Mouse (Mus musculus) liver, embryonic 14.5 days (tissue): ENCODE measurements around the gene Cd109. TPM values are rescaled to one million over a fixed set of nuclear protein-coding genes. Genes with fewer than 3 reads are reported as not detected.

Experiments used
- ATAC-seq: fragments of 200-750 bp; cut with Nextera tagmentation; 2 replicates; pipeline ENCODE4 v1.8.0; 2017; ENCODE audit warnings: moderate number of reproducible peaks, mild to moderate bottlenecking, moderate library complexity; ENCODE audit not compliant: insufficient read depth
- DNase-seq, 3 experiments: peaks; one replicate each; pipeline ENCODE4 v3.0.0-alpha.2; 2012 to 2013; ENCODE audit warnings: low read depth in 3 of 3, low spot score in 3 of 3
- H3K27ac ChIP-seq: fragments of 300-500 bp; sonication (generic); 2 replicates; pipeline ENCODE4 v1.5.1; 2014; ENCODE audit warnings: moderate library complexity, mild to moderate bottlenecking, control low read depth, inconsistent platforms
- H3K27me3 ChIP-seq: fragments of 300-500 bp; sonication (generic); 2 replicates; pipeline ENCODE4 v1.6.1; 2014; ENCODE audit warnings: mild to moderate bottlenecking, low read length, moderate library complexity; ENCODE audit not compliant: control insufficient read depth, insufficient read depth
- H3K36me3 ChIP-seq: fragments of 300-500 bp; sonication (generic); replicated peaks from 2 replicates; pipeline ENCODE4 v1.6.1; 2014; ENCODE audit warnings: low read depth; ENCODE audit not compliant: control insufficient read depth, insufficient read depth
- H3K4me1 ChIP-seq, 2 experiments: fragments of 200-500 bp in 1 of 2; fragments of 300-500 bp in 1 of 2; sonication (generic) in 1 of 2; replicated peaks; 2 replicates each; pipeline ENCODE4 v1.6.1; 2012 to 2014; ENCODE audit warnings: antibody characterized with exemption in 1 of 2, inconsistent platforms in 1 of 2, low read length in 1 of 2; ENCODE audit not compliant: control insufficient read depth in 2 of 2, insufficient read depth in 2 of 2
- H3K4me2 ChIP-seq: fragments of 300-500 bp; sonication (generic); 2 replicates; pipeline ENCODE4 v1.6.1; 2014; ENCODE audit warnings: low read depth, mild to moderate bottlenecking, control low read depth, moderate library complexity
- H3K4me3 ChIP-seq, 2 experiments: fragments of 200-500 bp in 1 of 2; fragments of 300-500 bp in 1 of 2; sonication (generic) in 1 of 2; 2 replicates each; pipeline ENCODE4 v1.5.1; 2012 to 2014; ENCODE audit warnings: low read depth in 2 of 2, low read length in 2 of 2, mild to moderate bottlenecking in 2 of 2, control low read depth in 1 of 2, inconsistent platforms in 1 of 2, moderate library complexity in 1 of 2; ENCODE audit not compliant: insufficient read depth in 1 of 2
- H3K9ac ChIP-seq: fragments of 300-500 bp; sonication (generic); replicated peaks from 2 replicates; pipeline ENCODE4 v1.6.1; 2014; ENCODE audit warnings: mild to moderate bottlenecking, control low read depth, moderate library complexity
- H3K9me3 ChIP-seq: fragments of 300-500 bp; sonication (generic); 2 replicates; pipeline ENCODE4 v1.6.1; 2016; ENCODE audit warnings: low read length, mixed read lengths; ENCODE audit not compliant: control insufficient read depth
- CTCF ChIP-seq: IDR thresholded peaks from 2 replicates; pipeline ENCODE4 v1.5.1; 2016; ENCODE audit warnings: antibody characterized with exemption, low read depth, control low read depth
- EP300 ChIP-seq: IDR thresholded peaks from 2 replicates; pipeline ENCODE4 v1.6.1; 2016; ENCODE audit warnings: antibody characterized with exemption, low read depth
- WGBS: fragments of 180-500 bp; shearing (Covaris S2); extraction: QIAGEN DNeasy Blood & Tissue Kit; methylation state at CpG from one replicate; pipeline ENCODE4 v1.1.7; 2014; ENCODE audit not compliant: insufficient replicate concordance; 5-methylcytosine and 5-hydroxymethylcytosine counted together
- polyA plus RNA-seq, 2 experiments: library from polyadenylated mRNA; depleted of rRNA in 1 of 2; stranded (reverse) in 1 of 2; unstranded in 1 of 2; fragments of >200 nt; fragmentation: Nextera tagmentation in 1 of 2; extraction: Ambion mirVana in 1 of 2; gene quantifications; 2 replicates each; pipeline versions ENCODE4 v1.2.1 to v1.2.3; 2012 to 2014

Gene Cd109
- polyA plus RNA-seq, 2 experiments, result 0.06 to 0.07 TPM

GRCm38 (mm10) chr9:78587218-78587883, 28.0 kb upstream of the Cd109 start:
- Histone ChIP-seq H3K27me3 (no peaks in the 10 kb centered on the region), H3K4me2 (peak overlapping the region; percentile 61), H3K4me1 (peaks cover 8 to 12% of the 10 kb centered on the region in 2 experiments; a peak in 3 of 4 replicates), H3K36me3 (no peaks in the 10 kb centered on the region), H3K9me3 (no peaks in the 10 kb centered on the region), H3K27ac (no peak overlapping the region), H3K4me3 (peak overlapping the region; percentile 65 to 86), H3K9ac (peak overlapping the region; percentile 68)
- under 1% methylated on average over 31 of the region's 31 CpGs for WGBS
- TF ChIP-seq CTCF (no peak), EP300 (no peak)
- DNase-seq (peak in 1 of 3 experiments; percentile 41), ATAC-seq (peak; percentile 46)

- WGBS, result under 1% methylated on average over 27 of the region's 27 CpGs
Measured at GRCm38 (mm10) chr9:78587914-78588313, 27.4 kb upstream of the Cd109 start, which contains the start of gene Slc17a5. TSS of gene Slc17a5 (minus strand) at chr9:78588041.

GRCm38 (mm10) chr9:78588411-78589033, 26.8 kb upstream of the Cd109 start:
- H3K36me3 ChIP-seq, result no peaks in the 10 kb centered on the region
- TF ChIP-seq CTCF (no peak), EP300 (no peak)
- no peak overlapping the region for H3K27ac ChIP-seq
- H3K27me3 ChIP-seq, result no peaks in the 10 kb centered on the region
- peaks cover 8 to 12% of the 10 kb centered on the region in 2 experiments; a peak in 3 of 4 replicates for H3K4me1 ChIP-seq
- peak overlapping the region; percentile 61 for H3K4me2 ChIP-seq
- DNase-seq, result peak in 1 of 3 experiments; percentile 32
- ATAC-seq, result peak; percentile 37
- no peaks in the 10 kb centered on the region for H3K9me3 ChIP-seq
- peak overlapping the region; percentile 38 to 65 for H3K4me3 ChIP-seq
- WGBS, result 18% methylated on average over 10 of the region's 10 CpGs
- H3K9ac ChIP-seq, result peak overlapping the region; percentile 31; the same call in 1 of the 2 replicates

More at GRCm38 (mm10) chr9:78587914-78588313, 27.4 kb upstream of the Cd109 start, which contains the start of gene Slc17a5:
- H3K36me3 ChIP-seq, result no peaks in the 10 kb centered on the region
- H3K4me3 ChIP-seq, result peak within 1 kb of the TSS; percentile 65 to 86
- peak within 1 kb of the TSS; percentile 68 for H3K9ac ChIP-seq
- TF ChIP-seq CTCF, result peak; percentile 15; the same call in 1 of the 2 replicates
- no peak for TF ChIP-seq EP300
- H3K4me1 ChIP-seq, result peaks cover 8 to 12% of the 10 kb centered on the region in 2 experiments; a peak in 3 of 4 replicates
- H3K27ac ChIP-seq, result no peak within 1 kb of the TSS
- DNase-seq (peak; percentile 91 to 93 (median 92)), ATAC-seq (peak; percentile 95)
- H3K27me3 ChIP-seq, result no peaks in the 10 kb centered on the region
- no peaks in the 10 kb centered on the region for H3K9me3 ChIP-seq
- peak within 1 kb of the TSS; percentile 61 for H3K4me2 ChIP-seq

DNA sequence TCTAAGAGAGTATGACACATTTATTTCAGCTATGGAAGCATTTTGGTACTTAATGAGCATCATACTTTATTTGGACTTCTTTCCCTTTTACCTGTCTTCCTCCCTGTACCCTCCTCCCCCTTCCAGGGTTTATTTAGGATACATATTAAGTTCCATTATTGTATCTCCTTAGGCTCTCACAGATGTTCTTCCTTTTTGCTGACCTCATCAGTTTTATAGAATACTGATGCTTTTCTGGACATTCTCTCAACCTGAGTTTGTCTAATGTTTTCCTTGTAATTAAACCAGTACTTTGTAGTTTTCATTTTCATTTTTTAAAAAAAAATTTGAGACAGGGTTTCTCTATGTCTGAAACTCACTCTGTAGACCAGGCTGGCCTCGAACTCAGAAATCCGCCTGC, 24.9 kb upstream of the Cd109 start:
- Histone ChIP-seq H3K4me1 (peaks cover 8 to 12% of the 10 kb centered on the region in 2 experiments; a peak in 3 of 4 replicates), H3K4me2 (no peak overlapping the region), H3K9me3 (no peaks in the 10 kb centered on the region), H3K36me3 (no peaks in the 10 kb centered on the region), H3K27ac (no peak overlapping the region), H3K4me3 (no peak overlapping the region), H3K9ac (no peak overlapping the region), H3K27me3 (no peaks in the 10 kb centered on the region)
- 71% methylated on average over 2 of the region's 2 CpGs for WGBS
- DNase-seq (no peak), ATAC-seq (no peak)
- TF ChIP-seq EP300, result no peak
- TF ChIP-seq CTCF, result no peak

- Histone ChIP-seq H3K9ac (no peak overlapping the region), H3K4me1 (no peaks in the 10 kb centered on the region), H3K9me3 (no peaks in the 10 kb centered on the region), H3K27me3 (no peaks in the 10 kb centered on the region), H3K36me3 (no peaks in the 10 kb centered on the region), H3K4me3 (no peak overlapping the region), H3K27ac (no peak overlapping the region), H3K4me2 (no peak overlapping the region)
- DNase-seq, result peak in 2 of 3 experiments; percentile 9 to 38
- TF ChIP-seq CTCF (no peak), EP300 (no peak)
- 41% methylated on average over 3 of the region's 3 CpGs for WGBS
- ATAC-seq, result no peak
Measured at GRCm38 (mm10) chr9:78595257-78595656, 20.1 kb upstream of the Cd109 start.
